Mouse (Mus musculus) kidney, postnatal 4 days (tissue): ENCODE data around the gene Mc3r.

ENCODE experiments used
- DNase-seq, 2 experiments: peaks; one replicate each; pipeline ENCODE4 v3.0.0; 2021; ENCODE audit warnings: mixed read lengths in 2 of 2

Mc3r gene

GRCm38 (mm10) chr2:172256418-172256817 lies 8.1 kb downstream of the Mc3r start:
- DNase-seq: no peak

GRCm38 (mm10) chr2:172256956-172257355 lies 8.7 kb downstream of the Mc3r start:
- no peak for DNase-seq

GRCm38 (mm10) chr2:172257471-172258065 lies 9.3 kb downstream of the Mc3r start:
- DNase-seq: peak; percentile 17 to 39

- no peak for DNase-seq
Measured at GRCm38 (mm10) chr2:172260064-172260463, 11.8 kb downstream of the Mc3r start.

- no peak for DNase-seq
Measured at GRCm38 (mm10) chr2:172261441-172261840, 13.1 kb downstream of the Mc3r start.

GRCm38 (mm10) chr2:172263216-172263615 lies 14.9 kb downstream of the Mc3r start:
- no peak for DNase-seq

- no peak for DNase-seq
Measured at GRCm38 (mm10) chr2:172269907-172270306, 21.6 kb downstream of the Mc3r start.

GRCm38 (mm10) chr2:172270485-172270944 lies 22.2 kb downstream of the Mc3r start:
- DNase-seq: no peak

GRCm38 (mm10) chr2:172270974-172271697 lies 22.8 kb downstream of the Mc3r start:
- no peak for DNase-seq

GRCm38 (mm10) chr2:172274662-172275061 lies 26.4 kb downstream of the Mc3r start:
- DNase-seq: no peak

- no peak for DNase-seq
Measured at GRCm38 (mm10) chr2:172276155-172276554, 27.9 kb downstream of the Mc3r start.

- DNase-seq: no peak
Measured at GRCm38 (mm10) chr2:172278979-172279378, 30.7 kb downstream of the Mc3r start.

- DNase-seq: peak; percentile 33 to 44
Measured at GRCm38 (mm10) chr2:172282071-172282710, 33.9 kb downstream of the Mc3r start.

- DNase-seq: no peak
Measured at GRCm38 (mm10) chr2:172287715-172288114, 39.4 kb downstream of the Mc3r start.

- DNase-seq: no peak
Measured at GRCm38 (mm10) chr2:172288965-172289364, 40.7 kb downstream of the Mc3r start.

- no peak for DNase-seq
Measured at GRCm38 (mm10) chr2:172289632-172290031, 41.3 kb downstream of the Mc3r start.

- no peak for DNase-seq
Measured at GRCm38 (mm10) chr2:172290474-172290873, 42.2 kb downstream of the Mc3r start.

GRCm38 (mm10) chr2:172291025-172291424 lies 42.7 kb downstream of the Mc3r start:
- no peak for DNase-seq

GRCm38 (mm10) chr2:172291755-172292524 lies 43.6 kb downstream of the Mc3r start:
- no peak for DNase-seq

- no peak for DNase-seq
Measured at GRCm38 (mm10) chr2:172292525-172293405, 44.5 kb downstream of the Mc3r start.

GRCm38 (mm10) chr2:172298083-172298482 lies 49.8 kb downstream of the Mc3r start:
- no peak for DNase-seq

GRCm38 (mm10) chr2:172298542-172298941 lies 50.2 kb downstream of the Mc3r start:
- no peak for DNase-seq
